Mouse (Mus musculus) embryonic facial prominence, embryonic 14.5 days (tissue): ENCODE results near the gene Gm11627. TPM values are rescaled to one million over a fixed set of nuclear protein-coding genes. Genes with fewer than 3 reads are reported as not detected.
"Not testable (repeated sequence)": the region's sequence is repeated elsewhere in the genome, so short reads cannot be mapped to it uniquely, and the experiment has no call there.

Experiments used
- ATAC-seq: fragments of 200-750 bp; cut with Nextera tagmentation; 2 replicates; pipeline ENCODE4 v1.8.0; 2017; ENCODE audit warnings: low read depth, moderate number of reproducible peaks, moderate TSS enrichment
- DNase-seq: peaks from one replicate; pipeline ENCODE4 v3.0.0-alpha.2; 2015; ENCODE audit warnings: low spot score
- H3K27ac ChIP-seq: fragments of 300-500 bp; sonication (generic); replicated peaks from 2 replicates; pipeline ENCODE4 v1.5.1; 2014; ENCODE audit warnings: low read depth, mild to moderate bottlenecking, low read length, moderate library complexity
- H3K27me3 ChIP-seq: fragments of 300-500 bp; sonication (generic); replicated peaks from 2 replicates; pipeline ENCODE4 v1.6.1; 2014; ENCODE audit warnings: low read length; ENCODE audit not compliant: control insufficient read depth, insufficient read depth
- H3K36me3 ChIP-seq: fragments of 300-500 bp; sonication (generic); 2 replicates; pipeline ENCODE4 v1.6.1; 2014; ENCODE audit warnings: low read length, mixed read lengths; ENCODE audit not compliant: control insufficient read depth, insufficient read depth
- H3K4me1 ChIP-seq: fragments of 300-500 bp; sonication (generic); 2 replicates; pipeline ENCODE4 v1.6.1; 2014; ENCODE audit warnings: antibody characterized with exemption, low read length; ENCODE audit not compliant: control insufficient read depth, insufficient read depth
- H3K4me2 ChIP-seq: fragments of 300-500 bp; sonication (generic); 2 replicates; pipeline ENCODE4 v1.6.1; 2014; ENCODE audit warnings: low read depth, mild to moderate bottlenecking, low read length, moderate library complexity, mixed read lengths
- H3K4me3 ChIP-seq: fragments of 300-500 bp; sonication (generic); 2 replicates; pipeline ENCODE4 v1.5.1; 2014; ENCODE audit warnings: low read depth, mild to moderate bottlenecking, low read length
- H3K9ac ChIP-seq: fragments of 300-500 bp; sonication (generic); 2 replicates; pipeline ENCODE4 v1.6.1; 2014; ENCODE audit warnings: low read depth, mild to moderate bottlenecking, low read length, moderate library complexity, mixed read lengths
- H3K9me3 ChIP-seq: fragments of 300-500 bp; sonication (generic); 2 replicates; pipeline ENCODE4 v1.6.1; 2016; ENCODE audit warnings: low read length; ENCODE audit not compliant: control insufficient read depth
- WGBS: fragments of 180-500 bp; shearing (Covaris S2); extraction: QIAGEN DNeasy Blood & Tissue Kit; methylation state at CpG from one replicate; pipeline ENCODE4 v1.1.7; 2014; 5-methylcytosine and 5-hydroxymethylcytosine counted together
- polyA plus RNA-seq: library from polyadenylated mRNA; unstranded; fragments of >200 nt; fragmentation: Nextera tagmentation; extraction: Ambion mirVana; gene quantifications from 2 replicates; pipeline ENCODE4 v1.2.1, GENCODE M21; 2014

Gene Gm11627
- polyA plus RNA-seq, 1 experiment from 2014 or later: 9.5 TPM

GRCm38 (mm10) chr11:102540286-102540685 lies 39.0 kb downstream of the Gm11627 start:
- H3K4me1 ChIP-seq, H3K4me2 ChIP-seq, H3K9ac ChIP-seq, H3K27me3 ChIP-seq, H3K27ac ChIP-seq, ATAC-seq, H3K4me3 ChIP-seq, DNase-seq, H3K9me3 ChIP-seq: not testable (repeated sequence)
- H3K36me3 ChIP-seq: peaks cover 30% of the 10 kb centered on the region

- WGBS: 74% methylated on average over 1 of the region's 1 CpGs
- ATAC-seq: no peak
- H3K9ac ChIP-seq: no peak overlapping the region
These were observed 39.6 kb downstream of the Gm11627 start for GRCm38 (mm10) chr11:102539690-102540089.

DNA sequence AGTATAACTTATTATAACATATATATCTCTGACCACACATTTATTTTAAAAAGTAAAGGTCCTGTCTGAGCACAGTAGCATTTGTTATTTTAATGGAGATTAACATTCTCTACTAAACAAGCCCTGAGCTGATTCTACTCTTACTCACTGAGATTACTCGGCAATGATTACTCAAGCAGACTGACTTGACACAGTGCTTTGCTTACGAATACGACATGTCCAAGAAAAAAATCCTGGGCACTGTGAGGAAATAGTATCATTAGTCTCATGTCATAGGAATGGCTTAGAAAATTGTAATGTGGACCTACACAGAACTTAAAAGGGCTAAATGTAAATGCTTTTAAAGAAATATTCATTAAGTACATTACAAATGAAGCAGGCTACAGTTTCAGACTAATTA lies 43.1 kb downstream of the Gm11627 start:
- H3K27ac ChIP-seq: no peak overlapping the region
- H3K4me1 ChIP-seq: no peaks in the 10 kb centered on the region
- H3K9ac ChIP-seq: no peak overlapping the region
- no peak overlapping the region for H3K4me2 ChIP-seq
- H3K27me3 ChIP-seq: no peaks in the 10 kb centered on the region
- H3K36me3 ChIP-seq: peaks cover 30% of the 10 kb centered on the region
- ATAC-seq: no peak
- 72% methylated on average over 3 of the region's 3 CpGs for WGBS
- H3K4me3 ChIP-seq: no peak overlapping the region
- no peak for DNase-seq
- no peaks in the 10 kb centered on the region for H3K9me3 ChIP-seq

More at GRCm38 (mm10) chr11:102539690-102540089, 39.6 kb downstream of the Gm11627 start:
- H3K4me1 ChIP-seq: no peaks in the 10 kb centered on the region
- peaks cover 30% of the 10 kb centered on the region for H3K36me3 ChIP-seq
- no peak for DNase-seq
- no peak overlapping the region for H3K4me3 ChIP-seq
- no peak overlapping the region for H3K27ac ChIP-seq
- no peaks in the 10 kb centered on the region for H3K27me3 ChIP-seq
- no peaks in the 10 kb centered on the region for H3K9me3 ChIP-seq
- no peak overlapping the region for H3K4me2 ChIP-seq

GRCm38 (mm10) chr11:102534078-102534477 lies 45.2 kb downstream of the Gm11627 start:
- H3K27me3 ChIP-seq: no peaks in the 10 kb centered on the region
- ATAC-seq (no peak), DNase-seq (no peak)
- H3K4me3 ChIP-seq: no peak overlapping the region
- peaks cover 28% of the 10 kb centered on the region for H3K36me3 ChIP-seq
- no peaks in the 10 kb centered on the region for H3K9me3 ChIP-seq
- no peak overlapping the region for H3K9ac ChIP-seq
- H3K4me1 ChIP-seq: no peaks in the 10 kb centered on the region
- H3K4me2 ChIP-seq: no peak overlapping the region
- 88% methylated on average over 2 of the region's 2 CpGs for WGBS
- no peak overlapping the region for H3K27ac ChIP-seq

GRCm38 (mm10) chr11:102531425-102531824 lies 47.8 kb downstream of the Gm11627 start:
- 63% methylated on average over 5 of the region's 5 CpGs for WGBS
- no peak overlapping the region for H3K27ac ChIP-seq

More at GRCm38 (mm10) chr11:102531425-102531824, 47.8 kb downstream of the Gm11627 start:
- Histone ChIP-seq H3K4me2 (no peak overlapping the region), H3K9me3 (no peaks in the 10 kb centered on the region), H3K27me3 (no peaks in the 10 kb centered on the region), H3K4me1 (no peaks in the 10 kb centered on the region), H3K9ac (no peak overlapping the region), H3K4me3 (no peak overlapping the region), H3K36me3 (peaks cover 7% of the 10 kb centered on the region)
- DNase-seq (no peak), ATAC-seq (no peak)

Other genes with a start within 250 kb of the Gm11627 start
- 6.0 and 6.8 TPM in 2 replicates for gene Slc4a1, start 213.3 kb downstream of the Gm11627 start, polyA plus RNA-seq
- gene Rundc3a, start 186.1 kb downstream of the Gm11627 start, polyA plus RNA-seq: 7.1 and 7.8 TPM in 2 replicates
- gene Slc25a39, start 171.5 kb downstream of the Gm11627 start, polyA plus RNA-seq: 190 and 194 TPM in 2 replicates
- gene Grn, start 149.1 kb downstream of the Gm11627 start, polyA plus RNA-seq: 121 and 129 TPM in 2 replicates
- 6.8 and 10.7 TPM in 2 replicates for gene Fam171a2, start 131.8 kb downstream of the Gm11627 start, polyA plus RNA-seq
- gene Itga2b, start 109.3 kb downstream of the Gm11627 start, polyA plus RNA-seq: 6.0 and 6.6 TPM in 2 replicates
- 36.1 and 41.2 TPM in 2 replicates for gene Gpatch8, start 23.1 kb downstream of the Gm11627 start, polyA plus RNA-seq
- gene Fzd2, start 24.9 kb upstream of the Gm11627 start, polyA plus RNA-seq: 41.7 and 48.9 TPM in 2 replicates
- 0.95 and 1.3 TPM in 2 replicates for gene Meioc, start 84.3 kb upstream of the Gm11627 start, polyA plus RNA-seq
- gene Ccdc43, start 118.3 kb upstream of the Gm11627 start, polyA plus RNA-seq: 41.1 and 47.9 TPM in 2 replicates
- gene Adam11, start 182.0 kb upstream of the Gm11627 start, polyA plus RNA-seq: 8.1 and 9.3 TPM in 2 replicates
- 46.0 and 49.6 TPM in 2 replicates for gene Gjc1, start 240.2 kb upstream of the Gm11627 start, polyA plus RNA-seq